Mouse (Mus musculus) heart, postnatal 0 days (tissue): ENCODE data around the gene Tmem26.

Source experiments
- CTCF ChIP-seq: IDR thresholded peaks from 2 replicates; pipeline ENCODE4 v1.5.1; 2016; ENCODE audit warnings: antibody characterized with exemption, control low read depth, low read depth
- EP300 ChIP-seq: IDR thresholded peaks from 2 replicates; pipeline ENCODE4 v1.6.1; 2016; ENCODE audit warnings: antibody characterized with exemption, low read depth

GRCm38 (mm10) chr10:68784463-68784862 lies 61.0 kb downstream of the Tmem26 start:
- no peak for TF ChIP-seq CTCF
- TF ChIP-seq EP300 = no peak
